Mouse (Mus musculus) thymus, adult 2 months (tissue): ENCODE data around the gene L1cam.

ENCODE experiments used
- CTCF ChIP-seq: fragments of 200-500 bp; IDR thresholded peaks from 2 replicates; pipeline ENCODE4 v1.5.1; 2012; ENCODE audit warnings: mild to moderate bottlenecking, control low read depth, low read length, moderate library complexity, borderline replicate concordance; ENCODE audit not compliant: control insufficient read depth, poor library complexity, insufficient read depth; ENCODE audit errors: extremely low read depth
- POLR2A ChIP-seq: fragments of 200-500 bp; IDR thresholded peaks from 2 replicates; pipeline ENCODE4 v1.6.1; 2012; ENCODE audit warnings: mild to moderate bottlenecking, low read length, control low read depth, moderate library complexity; ENCODE audit not compliant: control insufficient read depth, poor library complexity, insufficient read depth; ENCODE audit errors: extremely low read depth

DNA sequence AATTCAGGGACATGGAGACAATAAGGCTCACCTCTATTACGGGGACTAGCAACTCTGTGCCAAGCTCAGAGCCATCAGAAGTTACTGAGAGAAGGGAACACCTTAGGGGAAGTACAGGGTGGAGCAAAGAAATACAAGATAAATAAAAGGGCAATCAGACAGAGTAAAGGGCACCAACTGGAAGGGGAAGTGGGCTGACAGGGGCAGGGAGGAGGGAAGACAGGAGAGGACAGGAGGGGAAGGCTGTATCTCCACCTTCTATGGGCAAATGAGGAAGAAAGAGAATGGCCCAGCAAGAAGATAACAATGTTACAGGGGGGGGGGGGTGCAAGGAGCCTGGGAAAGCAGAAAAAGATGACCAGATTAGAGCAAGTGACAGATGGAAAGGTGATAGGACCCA lies 18.9 kb downstream of the L1cam start:
- TF ChIP-seq POLR2A: no peak
- TF ChIP-seq CTCF: no peak
